Mouse (Mus musculus) yolk sac, embryonic 10.5 days (tissue): ENCODE results near the gene Rhox2f.
"Not testable (repeated sequence)": the region's sequence is repeated elsewhere in the genome, so short reads cannot be mapped to it uniquely, and the experiment has no call there.

Experiments
- DNase-seq: peaks from one replicate; pipeline ENCODE4 v3.0.0-alpha.2; 2017; ENCODE audit warnings: low spot score

Gene Rhox2f

GRCm38 (mm10) chrX:37571105-37571504 is at the start of gene Rhox2f:
Rhox2f (plus strand) TSS chrX:37571405.
- not testable (repeated sequence) for DNase-seq

- DNase-seq, result not testable (repeated sequence)
Measured at GRCm38 (mm10) chrX:37530152-37530551, 41.1 kb upstream of the Rhox2f start, which contains the start of gene Rhox2e. Rhox2e (plus strand) TSS chrX:37530452.

- not testable (repeated sequence) for DNase-seq
Measured at GRCm38 (mm10) chrX:37541719-37542118, 29.5 kb upstream of the Rhox2f start, which contains the start of gene Rhox3e. Rhox3e (plus strand) TSS chrX:37542019.

- not testable (repeated sequence) for DNase-seq
Measured at GRCm38 (mm10) chrX:37557112-37557511, 14.1 kb upstream of the Rhox2f start, which contains the start of gene Rhox4e. Rhox4e (plus strand) TSS chrX:37557412.

- not testable (repeated sequence) for DNase-seq
Measured at GRCm38 (mm10) chrX:37572638-37573037, 1.4 kb downstream of the Rhox2f start.

- DNase-seq, result not testable (repeated sequence)
Measured at GRCm38 (mm10) chrX:37580692-37581091, 9.5 kb downstream of the Rhox2f start, which contains the start of gene Rhox3f. Rhox3f (plus strand) TSS chrX:37580992.

- not testable (repeated sequence) for DNase-seq
Measured at GRCm38 (mm10) chrX:37607604-37608003, 36.4 kb downstream of the Rhox2f start, which contains the start of gene Rhox4f. Rhox4f (minus strand) TSS chrX:37607704.
